Mouse (Mus musculus): ENCODE data around the gene Gda. TPM values are rescaled to one million over a fixed set of nuclear protein-coding genes. Genes with fewer than 3 reads are reported as not detected.

Gda gene
- polyA plus RNA-seq (2017; shearing (Covaris generic)), result 0.29 TPM

DNA sequence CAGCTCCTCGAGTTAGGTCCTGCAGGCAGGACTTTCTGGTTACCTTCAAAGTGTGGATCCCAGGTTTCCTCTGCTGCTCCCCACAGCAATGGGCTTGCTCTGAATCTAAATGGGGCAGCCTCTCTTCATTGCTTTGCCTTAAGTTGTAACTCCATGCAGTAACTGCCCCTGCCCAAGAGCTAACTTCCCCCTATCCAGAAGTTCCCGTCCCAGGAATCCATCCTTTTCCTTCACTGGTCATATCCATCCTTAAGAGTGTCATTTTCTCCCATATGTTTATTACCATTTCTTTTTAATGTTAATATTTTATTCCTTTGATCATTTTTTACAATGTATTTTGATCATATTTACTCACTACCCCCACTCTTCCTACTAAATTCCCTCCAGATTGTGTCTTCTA is at the start of gene Gda:
TSS of gene Gda (minus strand) at position 101 of the 400 bp plus-strand sequence.

Other genes starting within 250 kb of the Gda start
- gene Zfand5, start 201.2 kb downstream of the Gda start, polyA plus RNA-seq (2017; shearing (Covaris generic)), result 6.4 TPM
- 36.8 TPM for gene 1110059E24Rik, start 179.5 kb upstream of the Gda start, polyA plus RNA-seq (2017; shearing (Covaris generic))
- gene Abhd17b, start 179.7 kb upstream of the Gda start, polyA plus RNA-seq (2017; shearing (Covaris generic)), result 4.1 TPM